Mouse (Mus musculus) kidney, embryonic 15.5 days (tissue): Measurements from ENCODE around the gene Cep112. TPM values are rescaled to one million over a fixed set of nuclear protein-coding genes. Genes with fewer than 3 reads are reported as not detected.

Experiments used
- ATAC-seq: fragments of 200-750 bp; cut with Nextera tagmentation; replicated peaks from 2 replicates; pipeline ENCODE4 v1.8.0; 2017; ENCODE audit warnings: moderate TSS enrichment; ENCODE audit not compliant: low FRiP score
- H3K27ac ChIP-seq: fragments of 300-500 bp; sonication (generic); 2 replicates; pipeline ENCODE4 v1.5.1; 2015; ENCODE audit warnings: mild to moderate bottlenecking, inconsistent platforms
- H3K27me3 ChIP-seq: fragments of 300-500 bp; sonication (generic); 2 replicates; pipeline ENCODE4 v1.6.1; 2015; ENCODE audit warnings: inconsistent platforms
- H3K36me3 ChIP-seq: fragments of 300-500 bp; sonication (generic); 2 replicates; pipeline ENCODE4 v1.6.1; 2015; ENCODE audit warnings: inconsistent platforms
- H3K4me1 ChIP-seq: fragments of 300-500 bp; sonication (generic); 2 replicates; pipeline ENCODE4 v1.6.1; 2015; ENCODE audit warnings: inconsistent platforms
- H3K4me2 ChIP-seq: fragments of 300-500 bp; sonication (generic); 2 replicates; pipeline ENCODE4 v1.6.1; 2015; ENCODE audit warnings: moderate library complexity, mild to moderate bottlenecking, inconsistent platforms
- H3K4me3 ChIP-seq: fragments of 300-500 bp; sonication (generic); replicated peaks from 2 replicates; pipeline ENCODE4 v1.5.1; 2015; ENCODE audit warnings: mild to moderate bottlenecking, inconsistent platforms
- H3K9ac ChIP-seq: fragments of 300-500 bp; sonication (generic); 2 replicates; pipeline ENCODE4 v1.6.1; 2015; ENCODE audit warnings: mild to moderate bottlenecking, inconsistent platforms
- H3K9me3 ChIP-seq: fragments of 300-500 bp; sonication (generic); replicated peaks from 2 replicates; pipeline ENCODE4 v1.6.1; 2016; ENCODE audit warnings: inconsistent platforms
- WGBS: fragments of 180-500 bp; shearing (Covaris S2); methylation state at CpG from one replicate; pipeline ENCODE4 v1.1.7; 2015; ENCODE audit warnings: mixed read lengths; 5-methylcytosine and 5-hydroxymethylcytosine counted together
- polyA plus RNA-seq: library from polyadenylated mRNA; unstranded; fragments of >200 nt; fragmentation: Nextera tagmentation; extraction: Ambion mirVana; gene quantifications from 2 replicates; pipeline ENCODE4 v1.2.1, GENCODE M21; 2015

The Cep112 gene
- polyA plus RNA-seq, 1 experiment from 2014 or later, result 13.7 TPM

- Histone ChIP-seq H3K9ac (no peak overlapping the region), H3K4me1 (peaks cover 49% of the 10 kb centered on the region), H3K4me3 (0 out of 2 replicates have a peak overlapping the region, but pooled peaks have one; percentile 7), H3K9me3 (no peaks in the 10 kb centered on the region), H3K27ac (no peak overlapping the region), H3K36me3 (no peaks in the 10 kb centered on the region), H3K27me3 (peaks cover 5% of the 10 kb centered on the region; the same call in 1 of the 2 replicates), H3K4me2 (peak overlapping the region; percentile 41; the same call in 1 of the 2 replicates)
- WGBS, result 10% methylated on average over 6 of the region's 7 CpGs
- ATAC-seq, result no peak
These were observed 467.4 kb downstream of the Cep112 start for GRCm38 (mm10) chr11:108892406-108892805.

GRCm38 (mm10) chr11:108893232-108893790, 468.3 kb downstream of the Cep112 start:
- 54% methylated on average over 12 of the region's 12 CpGs for WGBS
- H3K36me3 ChIP-seq, result no peaks in the 10 kb centered on the region
- H3K9me3 ChIP-seq, result no peaks in the 10 kb centered on the region
- no peak overlapping the region for H3K4me2 ChIP-seq
- H3K9ac ChIP-seq, result no peak overlapping the region
- H3K27me3 ChIP-seq, result peaks cover 5% of the 10 kb centered on the region; the same call in 1 of the 2 replicates
- no peak overlapping the region for H3K4me3 ChIP-seq
- ATAC-seq, result no peak
- no peak overlapping the region for H3K27ac ChIP-seq
- peaks cover 49% of the 10 kb centered on the region for H3K4me1 ChIP-seq

GRCm38 (mm10) chr11:108893855-108894510, 469.0 kb downstream of the Cep112 start:
- no peak overlapping the region for H3K9ac ChIP-seq
- no peak for ATAC-seq
- peaks cover 47% of the 10 kb centered on the region for H3K4me1 ChIP-seq
- WGBS, result 49% methylated on average over 10 of the region's 10 CpGs
- no peaks in the 10 kb centered on the region for H3K36me3 ChIP-seq
- H3K4me2 ChIP-seq, result no peak overlapping the region
- peaks cover 5% of the 10 kb centered on the region; the same call in 1 of the 2 replicates for H3K27me3 ChIP-seq
- no peaks in the 10 kb centered on the region for H3K9me3 ChIP-seq
- H3K4me3 ChIP-seq, result no peak overlapping the region
- H3K27ac ChIP-seq, result no peak overlapping the region

GRCm38 (mm10) chr11:108897034-108897433, 472.0 kb downstream of the Cep112 start:
- no peaks in the 10 kb centered on the region for H3K36me3 ChIP-seq
- 69% methylated on average over 4 of the region's 4 CpGs for WGBS
- H3K4me3 ChIP-seq, result no peak overlapping the region
- H3K27me3 ChIP-seq, result peaks cover 5% of the 10 kb centered on the region; the same call in 1 of the 2 replicates
- H3K9me3 ChIP-seq, result no peaks in the 10 kb centered on the region
- peaks cover 30% of the 10 kb centered on the region for H3K4me1 ChIP-seq
- no peak overlapping the region for H3K9ac ChIP-seq
- H3K27ac ChIP-seq, result no peak overlapping the region
- ATAC-seq, result no peak
- H3K4me2 ChIP-seq, result no peak overlapping the region

- H3K36me3 ChIP-seq, result no peaks in the 10 kb centered on the region
- no peak for ATAC-seq
- H3K4me1 ChIP-seq, result peaks cover 23% of the 10 kb centered on the region
- no peak overlapping the region for H3K4me2 ChIP-seq
- H3K9ac ChIP-seq, result no peak overlapping the region
- 74% methylated on average over 9 of the region's 9 CpGs for WGBS
- no peaks in the 10 kb centered on the region for H3K9me3 ChIP-seq
- no peak overlapping the region for H3K27ac ChIP-seq
- peaks cover 5% of the 10 kb centered on the region; the same call in 1 of the 2 replicates for H3K27me3 ChIP-seq
- H3K4me3 ChIP-seq, result no peak overlapping the region
These were observed 473.1 kb downstream of the Cep112 start for GRCm38 (mm10) chr11:108898063-108898462.

- 91% methylated on average over 6 of the region's 6 CpGs for WGBS
- no peak overlapping the region for H3K4me2 ChIP-seq
- ATAC-seq, result no peak
- no peak overlapping the region for H3K27ac ChIP-seq
- no peaks in the 10 kb centered on the region for H3K36me3 ChIP-seq
- H3K4me3 ChIP-seq, result no peak overlapping the region
- peaks cover 1% of the 10 kb centered on the region; the same call in 1 of the 2 replicates for H3K27me3 ChIP-seq
- H3K4me1 ChIP-seq, result peaks cover 19% of the 10 kb centered on the region
- no peak overlapping the region for H3K9ac ChIP-seq
- H3K9me3 ChIP-seq, result no peaks in the 10 kb centered on the region
These were observed 473.5 kb downstream of the Cep112 start for GRCm38 (mm10) chr11:108898483-108898882.

GRCm38 (mm10) chr11:108900718-108901488, 475.9 kb downstream of the Cep112 start:
- H3K27me3 ChIP-seq, result no peaks in the 10 kb centered on the region
- H3K27ac ChIP-seq, result no peak overlapping the region
- ATAC-seq, result no peak
- H3K4me3 ChIP-seq, result no peak overlapping the region
- no peak overlapping the region for H3K4me2 ChIP-seq
- H3K9ac ChIP-seq, result no peak overlapping the region
- H3K9me3 ChIP-seq, result no peaks in the 10 kb centered on the region
- H3K36me3 ChIP-seq, result no peaks in the 10 kb centered on the region
- 79% methylated on average over 10 of the region's 10 CpGs for WGBS
- peaks cover 11% of the 10 kb centered on the region; the same call in 1 of the 2 replicates for H3K4me1 ChIP-seq

GRCm38 (mm10) chr11:108901670-108902069, 476.7 kb downstream of the Cep112 start:
- Histone ChIP-seq H3K4me2 (no peak overlapping the region), H3K36me3 (no peaks in the 10 kb centered on the region), H3K9me3 (no peaks in the 10 kb centered on the region), H3K4me3 (no peak overlapping the region), H3K27me3 (no peaks in the 10 kb centered on the region), H3K27ac (no peak overlapping the region), H3K9ac (no peak overlapping the region), H3K4me1 (peaks cover 11% of the 10 kb centered on the region; the same call in 1 of the 2 replicates)
- WGBS, result 57% methylated on average over 7 of the region's 7 CpGs
- ATAC-seq, result no peak

GRCm38 (mm10) chr11:108902303-108902702, 477.3 kb downstream of the Cep112 start:
- Histone ChIP-seq H3K9me3 (no peaks in the 10 kb centered on the region), H3K36me3 (no peaks in the 10 kb centered on the region), H3K4me2 (no peak overlapping the region), H3K4me3 (no peak overlapping the region), H3K27me3 (no peaks in the 10 kb centered on the region), H3K4me1 (peaks cover 11% of the 10 kb centered on the region; the same call in 1 of the 2 replicates), H3K27ac (no peak overlapping the region), H3K9ac (no peak overlapping the region)
- 0 out of 2 replicates have a peak, but pooled peaks have one; percentile 55 for ATAC-seq
- 50% methylated on average over 4 of the region's 4 CpGs for WGBS

GRCm38 (mm10) chr11:108906590-108907254, 481.7 kb downstream of the Cep112 start:
- Histone ChIP-seq H3K4me3 (no peak overlapping the region), H3K9ac (no peak overlapping the region), H3K4me2 (no peak overlapping the region), H3K36me3 (no peaks in the 10 kb centered on the region), H3K9me3 (no peaks in the 10 kb centered on the region), H3K4me1 (peaks cover 28% of the 10 kb centered on the region), H3K27ac (no peak overlapping the region), H3K27me3 (0 out of 2 replicates have a peak, but pooled peaks cover 11% of the 10 kb centered on the region)
- 47% methylated on average over 7 of the region's 7 CpGs for WGBS
- no peak for ATAC-seq

GRCm38 (mm10) chr11:108909396-108910195, 484.6 kb downstream of the Cep112 start:
- Histone ChIP-seq H3K27ac (no peak overlapping the region), H3K4me3 (peak overlapping the region; percentile 14), H3K9ac (no peak overlapping the region), H3K4me2 (peak overlapping the region; percentile 57), H3K4me1 (peaks cover 27% of the 10 kb centered on the region), H3K9me3 (no peaks in the 10 kb centered on the region), H3K36me3 (no peaks in the 10 kb centered on the region), H3K27me3 (0 out of 2 replicates have a peak, but pooled peaks cover 11% of the 10 kb centered on the region)
- peak; percentile 49; the same call in 1 of the 2 replicates for ATAC-seq
- 6% methylated on average over 24 of the region's 24 CpGs for WGBS
